9 mouse cellular contexts compared by ENCODE assay signal in the genomic region with DNA sequence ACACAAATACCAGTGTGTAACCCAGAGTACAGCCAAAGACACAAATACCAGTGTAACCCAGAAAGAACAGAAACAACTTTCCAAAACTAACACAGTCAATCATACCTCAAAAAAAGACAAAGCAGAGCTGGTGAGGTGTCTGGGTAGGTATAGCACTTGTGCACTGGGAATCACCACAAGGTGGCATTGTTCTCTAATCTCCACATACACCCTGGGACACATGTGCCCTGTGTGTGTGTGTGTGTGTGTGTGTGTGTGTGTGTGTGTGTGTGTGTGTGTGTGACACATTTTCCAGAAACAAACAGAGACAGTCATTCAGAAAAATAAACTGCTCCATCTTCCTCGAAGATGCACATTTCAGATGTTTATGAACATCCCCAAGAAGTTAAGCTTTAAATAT. TPM values are rescaled to one million over a fixed set of nuclear protein-coding genes. Genes with fewer than 3 reads are reported as not detected.
DNase-seq lines count a peak whose midpoint lies in the region; ATAC-seq lines count a peak whose summit lies in the region.
"Had no signal": no experiment of that assay in that cellular context is flagged by ENCODE, and none has a peak within 500 bp of the region (broad histone marks: within the 10 kb centered on the region; RNA-seq: fewer than 3 reads in every experiment).

No protein-coding gene starts in this region.

- no peak for DNase-seq in midbrain, embryonic 10.5 days (ENCODE audit: low spot score)
- DNase-seq in ZHBTc4 (ENCODE audit: low read depth, low spot score): peak; percentile 30
- peak; percentile 73 for DNase-seq in thymus, postnatal 25 days
- DNase-seq in ovary, postnatal 36 days (ENCODE audit: low spot score): no peak
- no peak for DNase-seq in layer of hippocampus, adult 8-10 months (ENCODE audit: low spot score in 2 of 2)

- no peaks in the 10 kb centered on the region for H3K9me3 ChIP-seq in midbrain, embryonic 13.5 days
- H3K9me3 ChIP-seq in midbrain, embryonic 10.5 days (replicated peaks): no peaks in the 10 kb centered on the region
- no peaks in the 10 kb centered on the region for H3K9me3 ChIP-seq in liver, embryonic 12.5 days (replicated peaks)

- H3K4me3 ChIP-seq in midbrain, embryonic 13.5 days (replicated peaks): no peak overlapping the region
- no peak overlapping the region for H3K4me3 ChIP-seq in midbrain, embryonic 10.5 days
- H3K4me3 ChIP-seq in liver, embryonic 12.5 days: no peak overlapping the region
- H3K4me3 ChIP-seq: erythroblast, embryonic 14.5 days had no signal

- H3K36me3 ChIP-seq in midbrain, embryonic 13.5 days: no peaks in the 10 kb centered on the region
- H3K36me3 ChIP-seq in midbrain, embryonic 10.5 days: no peaks in the 10 kb centered on the region
- H3K36me3 ChIP-seq in liver, embryonic 12.5 days: no peaks in the 10 kb centered on the region

- WGBS in midbrain, embryonic 13.5 days: 71% methylated on average over 1 of the region's 1 CpGs
- WGBS in midbrain, embryonic 10.5 days: 89% methylated on average over 1 of the region's 1 CpGs
- WGBS in liver, embryonic 12.5 days (ENCODE audit: insufficient replicate concordance): 25% methylated on average over 1 of the region's 1 CpGs

- no peak overlapping the region for H3K27ac ChIP-seq in midbrain, embryonic 13.5 days
- no peak overlapping the region for H3K27ac ChIP-seq in midbrain, embryonic 10.5 days (replicated peaks)
- no peak overlapping the region for H3K27ac ChIP-seq in liver, embryonic 12.5 days

- no peaks in the 10 kb centered on the region for H3K4me1 ChIP-seq in midbrain, embryonic 13.5 days (replicated peaks)
- H3K4me1 ChIP-seq in midbrain, embryonic 10.5 days: no peaks in the 10 kb centered on the region
- H3K4me1 ChIP-seq in liver, embryonic 12.5 days: no peaks in the 10 kb centered on the region

- ATAC-seq in midbrain, embryonic 13.5 days: peak; percentile 68; the same call in 1 of the 2 replicates
- ATAC-seq in liver, embryonic 12.5 days: peak; percentile 72; the same call in 1 of the 2 replicates

- H3K27me3 ChIP-seq in midbrain, embryonic 13.5 days: no peaks in the 10 kb centered on the region
- no peaks in the 10 kb centered on the region for H3K27me3 ChIP-seq in midbrain, embryonic 10.5 days (ENCODE audit: low read depth, poor library complexity, severe bottlenecking)
- no peaks in the 10 kb centered on the region for H3K27me3 ChIP-seq in liver, embryonic 12.5 days (replicated peaks)

- H3K9ac ChIP-seq in midbrain, embryonic 13.5 days (replicated peaks): no peak overlapping the region
- no peak overlapping the region for H3K9ac ChIP-seq in liver, embryonic 12.5 days

- H3K4me2 ChIP-seq in midbrain, embryonic 13.5 days (replicated peaks): no peak overlapping the region
- H3K4me2 ChIP-seq in liver, embryonic 12.5 days: no peak overlapping the region

RNA-seq across cellular contexts. Expression of a gene that starts 9.1 kb away (rescaled TPM):
- polyA plus RNA-seq in midbrain, embryonic 13.5 days (2015; fragmentation: Nextera tagmentation; extraction: Ambion mirVana): not detected in 2 replicates
- not detected in 2 replicates for polyA plus RNA-seq in midbrain, embryonic 10.5 days (2016; fragmentation: Nextera tagmentation; extraction: Ambion mirVana)
- 3.8 and 3.9 TPM in 2 replicates for polyA plus RNA-seq in liver, embryonic 12.5 days (2016; fragmentation: Nextera tagmentation; extraction: Ambion mirVana)
- total RNA-seq in layer of hippocampus, adult 8-10 months (2022): 1 to 10 TPM; 1.5 to 2.7 (median 1.6) TPM

RNA-seq across cellular contexts. Expression of a gene that starts 33.5 kb away (rescaled TPM):
- 5.9 and 7.9 TPM in 2 replicates for polyA plus RNA-seq in midbrain, embryonic 13.5 days (2015; fragmentation: Nextera tagmentation; extraction: Ambion mirVana)
- polyA plus RNA-seq in midbrain, embryonic 10.5 days (2016; fragmentation: Nextera tagmentation; extraction: Ambion mirVana): 13.4 and 16.0 TPM in 2 replicates
- polyA plus RNA-seq in liver, embryonic 12.5 days (2016; fragmentation: Nextera tagmentation; extraction: Ambion mirVana): not detected in 2 replicates
- under 1 TPM in 2 of 4 experiments, not detected in 2; 0.22 to 0.32 TPM for total RNA-seq in layer of hippocampus, adult 8-10 months (2022)
- polyA plus RNA-seq: erythroblast, embryonic 14.5 days; limb, embryonic 11.5 days had no signal

Comparison
In these comparisons a context has a peak if more than half of its experiments do, and no peak if none do; other contexts are left out.
1. DNase-seq: peak in ZHBTc4 (single experiment) and thymus, postnatal 25 days (single experiment); none in midbrain, embryonic 10.5 days (single experiment), ovary, postnatal 36 days (single experiment) and layer of hippocampus, adult 8-10 months (0 of 2).